Mouse (Mus musculus): ENCODE data around the gene Lmntd1.

DNA sequence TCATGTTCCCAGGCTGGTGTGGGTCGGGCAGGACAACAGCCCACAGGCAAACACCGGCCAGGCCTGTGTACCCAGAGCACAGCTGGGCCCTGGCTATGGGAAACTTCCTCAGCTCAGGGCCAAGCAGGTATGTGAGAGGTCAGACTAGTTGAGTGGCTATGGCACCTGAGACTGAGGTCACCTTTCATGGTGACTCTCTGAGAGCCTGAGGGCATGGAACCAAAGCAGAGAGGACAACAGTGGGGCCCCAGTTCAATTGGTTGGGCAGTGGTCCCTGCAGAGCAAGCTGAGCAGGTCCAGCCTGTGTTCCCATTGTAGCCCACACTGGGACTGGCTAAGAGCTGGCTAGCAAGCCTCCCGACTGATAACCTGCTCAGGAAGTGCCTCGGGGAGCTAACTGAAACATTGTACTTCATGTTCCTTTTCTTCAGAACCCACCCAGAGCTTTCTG is 135.3 kb downstream of the Lmntd1 start:
- TF ChIP-seq CTCF (IDR thresholded peaks at IDR 0.05; ENCODE audit: borderline replicate concordance, insufficient read depth, low read length) (no peak), POLR2A (IDR thresholded peaks at IDR 0.05; ENCODE audit: low read depth, low read length) (no peak)

Measured in embryonic fibroblast, embryonic 13.5 days (primary cell).